Mouse (Mus musculus): ENCODE measurements around the gene Fam222a.

GRCm38 (mm10) chr5:114590043-114590913, 22.5 kb downstream of the Fam222a start:
- TF ChIP-seq CTCF (conservative IDR thresholded peaks at IDR 0.05; ENCODE audit: low read length) (no peak), POU5F1 (IDR thresholded peaks at IDR 0.05; ENCODE audit: borderline replicate concordance, low read length) (no peak), NANOG (IDR thresholded peaks at IDR 0.05; ENCODE audit: borderline replicate concordance, low read length) (no peak)
